Mouse (Mus musculus): Measurements from ENCODE around the gene Zmym1.

- TF ChIP-seq POLR2A (IDR thresholded peaks at IDR 0.05; ENCODE audit: insufficient read depth, low read length) (no peak), EP300 (IDR thresholded peaks at IDR 0.05; ENCODE audit: insufficient read depth, low read depth, low read length) (no peak), CTCF (IDR thresholded peaks at IDR 0.05; ENCODE audit: low read depth, low read length) (no peak)
Measured at GRCm38 (mm10) chr4:127024240-127024639, 36.7 kb downstream of the Zmym1 start.
